10 mouse cellular contexts compared by ENCODE assay signal in the genomic region with DNA sequence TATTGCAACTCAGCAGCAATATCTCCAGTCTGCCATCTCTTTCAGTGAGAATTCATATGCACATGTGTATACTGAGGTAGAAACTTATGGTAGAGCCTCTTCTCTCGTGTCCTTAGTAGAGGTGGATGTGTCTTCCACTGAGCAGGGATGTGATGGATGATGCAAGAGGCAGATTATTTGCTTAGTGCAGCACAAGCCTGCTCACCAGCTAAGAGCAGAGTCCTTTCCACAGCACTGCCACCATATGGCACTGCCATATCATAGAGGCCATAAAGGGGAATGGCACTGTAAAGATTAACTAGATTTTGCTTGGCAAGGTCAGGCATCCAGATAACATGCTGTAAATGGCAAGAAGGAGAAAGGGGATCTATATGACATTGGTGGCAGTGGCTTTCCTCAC.
A peak's percentile ranks its signal among the peaks of the same experiment; 100 is the strongest.
DNase-seq lines count a peak whose midpoint lies in the region; ATAC-seq and TF ChIP-seq lines count a peak whose summit lies in the region.
"Had no signal": no experiment of that assay in that cellular context is flagged by ENCODE, and none has a peak within 500 bp of the region (broad histone marks: within the 10 kb centered on the region; RNA-seq: fewer than 3 reads in every experiment).

No protein-coding gene starts in this region.

- TF ChIP-seq POLR2A in lung, adult 2 months (IDR thresholded peaks at IDR 0.05; ENCODE audit: borderline replicate concordance, extremely low read depth, low read depth, low read length) = no peak

- no peaks in the 10 kb centered on the region for H3K9me3 ChIP-seq in heart, embryonic 15.5 days (replicated peaks)
- no peaks in the 10 kb centered on the region for H3K9me3 ChIP-seq in lung, embryonic 15.5 days
- no peaks in the 10 kb centered on the region for H3K9me3 ChIP-seq in intestine, embryonic 16.5 days (ENCODE audit: control insufficient read depth, low read length)
- no peaks in the 10 kb centered on the region for H3K9me3 ChIP-seq in stomach, embryonic 15.5 days

- H3K36me3 ChIP-seq in heart, embryonic 15.5 days = no peaks in the 10 kb centered on the region
- no peaks in the 10 kb centered on the region for H3K36me3 ChIP-seq in lung, embryonic 15.5 days
- no peaks in the 10 kb centered on the region for H3K36me3 ChIP-seq in intestine, embryonic 16.5 days (ENCODE audit: control insufficient read depth, insufficient read depth, low read length)
- H3K36me3 ChIP-seq in stomach, embryonic 15.5 days = no peaks in the 10 kb centered on the region

- intact Hi-C loops in left cerebral cortex, postnatal 10 days (cut with DNase I) = no loop called here

- no peak overlapping the region for H3K9ac ChIP-seq in heart, embryonic 15.5 days
- no peak overlapping the region for H3K9ac ChIP-seq in lung, embryonic 15.5 days
- no peak overlapping the region for H3K9ac ChIP-seq in intestine, embryonic 16.5 days (ENCODE audit: low read depth, low read length)
- H3K9ac ChIP-seq in stomach, embryonic 15.5 days = no peak overlapping the region

- H3K4me2 ChIP-seq in heart, embryonic 15.5 days = no peak overlapping the region
- H3K4me2 ChIP-seq in lung, embryonic 15.5 days = no peak overlapping the region
- no peak overlapping the region for H3K4me2 ChIP-seq in intestine, embryonic 16.5 days (ENCODE audit: low read depth, low read length)
- no peak overlapping the region for H3K4me2 ChIP-seq in stomach, embryonic 15.5 days

- H3K27me3 ChIP-seq in heart, embryonic 15.5 days = no peaks in the 10 kb centered on the region
- H3K27me3 ChIP-seq in lung, embryonic 15.5 days = no peaks in the 10 kb centered on the region
- H3K27me3 ChIP-seq in intestine, embryonic 16.5 days (replicated peaks; ENCODE audit: control insufficient read depth, insufficient read depth, low read length) = no peaks in the 10 kb centered on the region
- H3K27me3 ChIP-seq in stomach, embryonic 15.5 days (replicated peaks) = no peaks in the 10 kb centered on the region

- TF ChIP-seq CTCF in lung, adult 2 months (IDR thresholded peaks at IDR 0.05; ENCODE audit: insufficient read depth, low read length) = no peak

- DNase-seq in heart, adult 8-10 months (ENCODE audit: low spot score) = no peak
- DNase-seq in lung, adult 2 months = no peak
- no peak for DNase-seq in left cerebral cortex, postnatal 10 days (ENCODE audit: extremely low spot score in 1 of 2, low spot score in 2 of 2)
- DNase-seq in yolk sac, embryonic 10.5 days (ENCODE audit: low spot score) = no peak
- DNase-seq: thymus, postnatal 25 days had no signal

- 65% methylated on average over 1 of the region's 1 CpGs for WGBS in heart, embryonic 15.5 days
- WGBS in lung, embryonic 15.5 days = 44% methylated on average over 1 of the region's 1 CpGs
- 63% methylated on average over 1 of the region's 1 CpGs for WGBS in lung, adult 2 months
- 43% methylated on average over 1 of the region's 1 CpGs for WGBS in intestine, embryonic 16.5 days
- WGBS in stomach, embryonic 15.5 days = 45% methylated on average over 1 of the region's 1 CpGs

- H3K4me3 ChIP-seq in heart, embryonic 15.5 days = no peak overlapping the region
- H3K4me3 ChIP-seq in lung, embryonic 15.5 days = no peak overlapping the region
- H3K4me3 ChIP-seq in lung, adult 2 months (replicated peaks; ENCODE audit: extremely low read depth, low read depth, low read length) = no peak overlapping the region
- no peak overlapping the region for H3K4me3 ChIP-seq in intestine, embryonic 16.5 days (ENCODE audit: low read length)
- H3K4me3 ChIP-seq in stomach, embryonic 15.5 days (replicated peaks) = no peak overlapping the region
- H3K4me3 ChIP-seq: erythroblast, embryonic 14.5 days had no signal

- ATAC-seq in heart, embryonic 15.5 days (replicated peaks; ENCODE audit: insufficient number of reproducible peaks, insufficient read depth, low FRiP score, low read depth) = no peak
- ATAC-seq in lung, embryonic 15.5 days (ENCODE audit: borderline replicate concordance, extremely low read depth, low FRiP score, low TSS enrichment) = 0 out of 2 replicates have a peak, but pooled peaks have one; percentile 25
- peak; percentile 92 for ATAC-seq in intestine, embryonic 16.5 days
- peak; percentile 57 for ATAC-seq in stomach, embryonic 15.5 days (ENCODE audit: insufficient read depth, low FRiP score, low read depth)

- peaks cover 8% of the 10 kb centered on the region; the same call in 1 of the 2 replicates for H3K4me1 ChIP-seq in heart, embryonic 15.5 days (replicated peaks)
- peaks cover 5% of the 10 kb centered on the region; the same call in 1 of the 2 replicates for H3K4me1 ChIP-seq in lung, embryonic 15.5 days
- H3K4me1 ChIP-seq in lung, adult 2 months (ENCODE audit: control insufficient read depth, insufficient read depth, low read length) = no peaks in the 10 kb centered on the region
- H3K4me1 ChIP-seq in intestine, embryonic 16.5 days (ENCODE audit: control insufficient read depth, insufficient read depth, low read length) = peaks cover 4% of the 10 kb centered on the region; the same call in 1 of the 2 replicates
- H3K4me1 ChIP-seq in stomach, embryonic 15.5 days = no peaks in the 10 kb centered on the region

- H3K27ac ChIP-seq in heart, embryonic 15.5 days = peak overlapping the region; percentile 47; the same call in 1 of the 2 replicates
- peak overlapping the region; percentile 77 for H3K27ac ChIP-seq in lung, embryonic 15.5 days
- H3K27ac ChIP-seq in intestine, embryonic 16.5 days (ENCODE audit: low read length) = peak overlapping the region; percentile 86
- H3K27ac ChIP-seq in stomach, embryonic 15.5 days = no peak overlapping the region; the same call in 1 of the 2 replicates
